Mouse (Mus musculus) forebrain, embryonic 15.5 days (tissue): ENCODE measurements around the gene Arl10. TPM values are rescaled to one million over a fixed set of nuclear protein-coding genes. Genes with fewer than 3 reads are reported as not detected.

ENCODE experiments used
- ATAC-seq: fragments of 200-750 bp; cut with Nextera tagmentation; replicated peaks from 2 replicates; pipeline ENCODE4 v1.8.0; 2017; ENCODE audit warnings: mild to moderate bottlenecking, moderate TSS enrichment, moderate library complexity
- H3K27ac ChIP-seq: fragments of 300-500 bp; sonication (generic); replicated peaks from 2 replicates; pipeline ENCODE4 v1.5.1; 2015; ENCODE audit warnings: mild to moderate bottlenecking, inconsistent platforms
- H3K27me3 ChIP-seq: fragments of 300-500 bp; sonication (generic); 2 replicates; pipeline ENCODE4 v1.6.1; 2015; ENCODE audit warnings: inconsistent platforms
- H3K36me3 ChIP-seq: fragments of 300-500 bp; sonication (generic); 2 replicates; pipeline ENCODE4 v1.6.1; 2015; ENCODE audit warnings: mild to moderate bottlenecking, inconsistent platforms
- H3K4me1 ChIP-seq: fragments of 300-500 bp; sonication (generic); 2 replicates; pipeline ENCODE4 v1.6.1; 2015; ENCODE audit warnings: inconsistent platforms
- H3K4me2 ChIP-seq: fragments of 300-500 bp; sonication (generic); replicated peaks from 2 replicates; pipeline ENCODE4 v1.6.1; 2015; ENCODE audit warnings: mild to moderate bottlenecking, inconsistent platforms
- H3K4me3 ChIP-seq: fragments of 300-500 bp; sonication (generic); 2 replicates; pipeline ENCODE4 v1.5.1; 2015; ENCODE audit warnings: mild to moderate bottlenecking, inconsistent platforms
- H3K9ac ChIP-seq: fragments of 300-500 bp; sonication (generic); replicated peaks from 2 replicates; pipeline ENCODE4 v1.6.1; 2015; ENCODE audit warnings: mild to moderate bottlenecking, inconsistent platforms
- H3K9me3 ChIP-seq: fragments of 300-500 bp; sonication (generic); 2 replicates; pipeline ENCODE4 v1.6.1; 2016; ENCODE audit warnings: inconsistent platforms
- WGBS: fragments of 180-500 bp; shearing (Covaris S2); methylation state at CpG from one replicate; pipeline ENCODE4 v1.1.7; 2015; ENCODE audit warnings: mixed read lengths; 5-methylcytosine and 5-hydroxymethylcytosine counted together
- polyA plus RNA-seq: library from polyadenylated mRNA; unstranded; fragments of >200 nt; fragmentation: Nextera tagmentation; extraction: Ambion mirVana; gene quantifications from 2 replicates; pipeline ENCODE4 v1.2.1, GENCODE M21; 2015

Gene Arl10
- polyA plus RNA-seq, 1 experiment from 2014 or later = 87.6 TPM

- no peaks in the 10 kb centered on the region; the same call in 1 of the 2 replicates for H3K27me3 ChIP-seq
- H3K27ac ChIP-seq = peak overlapping the region; percentile 59; the same call in 1 of the 2 replicates
- H3K4me2 ChIP-seq = peak overlapping the region; percentile 55
- peaks cover 15% of the 10 kb centered on the region for H3K4me1 ChIP-seq
- H3K4me3 ChIP-seq = peak overlapping the region; percentile 95
- peak overlapping the region; percentile 9; the same call in 1 of the 2 replicates for H3K9ac ChIP-seq
- ATAC-seq = peak; percentile 55
- H3K9me3 ChIP-seq = no peaks in the 10 kb centered on the region
- 39% methylated on average over 8 of the region's 8 CpGs for WGBS
- H3K36me3 ChIP-seq = peaks cover 13% of the 10 kb centered on the region
Observed at GRCm38 (mm10) chr13:54565594-54566345, 9.0 kb upstream of the Arl10 start.

- no peaks in the 10 kb centered on the region for H3K36me3 ChIP-seq
- H3K27me3 ChIP-seq = no peaks in the 10 kb centered on the region; the same call in 1 of the 2 replicates
- no peak overlapping the region for H3K4me2 ChIP-seq
- no peak overlapping the region for H3K27ac ChIP-seq
- no peak overlapping the region for H3K9ac ChIP-seq
- WGBS = 44% methylated on average over 5 of the region's 5 CpGs
- no peak for ATAC-seq
- no peak overlapping the region for H3K4me3 ChIP-seq
- no peaks in the 10 kb centered on the region for H3K9me3 ChIP-seq
- H3K4me1 ChIP-seq = peaks cover 13% of the 10 kb centered on the region
Observed at GRCm38 (mm10) chr13:54568380-54568779, 6.4 kb upstream of the Arl10 start.

- Histone ChIP-seq H3K4me2 (no peak overlapping the region), H3K4me1 (peaks cover 5% of the 10 kb centered on the region), H3K9me3 (no peaks in the 10 kb centered on the region), H3K9ac (no peak overlapping the region), H3K4me3 (no peak overlapping the region), H3K36me3 (no peaks in the 10 kb centered on the region), H3K27me3 (no peaks in the 10 kb centered on the region; the same call in 1 of the 2 replicates), H3K27ac (no peak overlapping the region)
- no peak for ATAC-seq
- 55% methylated on average over 1 of the region's 1 CpGs for WGBS
Observed at GRCm38 (mm10) chr13:54569282-54569681, 5.5 kb upstream of the Arl10 start.

GRCm38 (mm10) chr13:54570736-54571135 lies 4.1 kb upstream of the Arl10 start:
- H3K27me3 ChIP-seq = no peaks in the 10 kb centered on the region; the same call in 1 of the 2 replicates
- no peak overlapping the region for H3K27ac ChIP-seq
- no peak overlapping the region for H3K4me3 ChIP-seq
- H3K36me3 ChIP-seq = no peaks in the 10 kb centered on the region
- no peaks in the 10 kb centered on the region for H3K9me3 ChIP-seq
- peaks cover 8% of the 10 kb centered on the region for H3K4me1 ChIP-seq
- no peak for ATAC-seq
- H3K4me2 ChIP-seq = no peak overlapping the region
- WGBS = 75% methylated on average over 4 of the region's 4 CpGs
- H3K9ac ChIP-seq = no peak overlapping the region

- Histone ChIP-seq H3K27ac (no peak overlapping the region), H3K4me1 (peaks cover 17% of the 10 kb centered on the region), H3K9me3 (no peaks in the 10 kb centered on the region), H3K4me2 (no peak overlapping the region), H3K36me3 (no peaks in the 10 kb centered on the region), H3K27me3 (no peaks in the 10 kb centered on the region; the same call in 1 of the 2 replicates), H3K9ac (no peak overlapping the region), H3K4me3 (no peak overlapping the region)
- ATAC-seq = no peak
- WGBS = 12% methylated on average over 2 of the region's 2 CpGs
Observed at GRCm38 (mm10) chr13:54571637-54572036, 3.2 kb upstream of the Arl10 start.

GRCm38 (mm10) chr13:54572621-54573020 lies 2.2 kb upstream of the Arl10 start:
- Histone ChIP-seq H3K9me3 (no peaks in the 10 kb centered on the region), H3K4me1 (peaks cover 24% of the 10 kb centered on the region), H3K4me2 (no peak overlapping the region), H3K27ac (no peak overlapping the region), H3K9ac (no peak overlapping the region), H3K4me3 (no peak overlapping the region), H3K27me3 (no peaks in the 10 kb centered on the region; the same call in 1 of the 2 replicates), H3K36me3 (no peaks in the 10 kb centered on the region)
- ATAC-seq = no peak
- WGBS = 78% methylated on average over 4 of the region's 4 CpGs

- Histone ChIP-seq H3K36me3 (peaks cover 14% of the 10 kb centered on the region; the same call in 1 of the 2 replicates), H3K4me2 (peak overlapping the region; percentile 87), H3K4me1 (peaks cover 24% of the 10 kb centered on the region), H3K27ac (peak overlapping the region; percentile 71; the same call in 1 of the 2 replicates), H3K9ac (peak overlapping the region; percentile 82), H3K4me3 (peak overlapping the region; percentile 86), H3K27me3 (no peaks in the 10 kb centered on the region; the same call in 1 of the 2 replicates), H3K9me3 (no peaks in the 10 kb centered on the region)
- WGBS = 3% methylated on average over 19 of the region's 19 CpGs
- no peak for ATAC-seq
Observed at GRCm38 (mm10) chr13:54575489-54575888, 674 bp downstream of the Arl10 start.

GRCm38 (mm10) chr13:54577652-54578507 lies 3.1 kb downstream of the Arl10 start:
- H3K4me1 ChIP-seq = peaks cover 29% of the 10 kb centered on the region
- no peaks in the 10 kb centered on the region; the same call in 1 of the 2 replicates for H3K27me3 ChIP-seq
- no peak for ATAC-seq
- H3K4me2 ChIP-seq = no peak overlapping the region
- 85% methylated on average over 21 of the region's 21 CpGs for whole genome bisulfite sequencing
- H3K9me3 ChIP-seq = no peaks in the 10 kb centered on the region
- H3K4me3 ChIP-seq = no peak overlapping the region
- no peak overlapping the region for H3K27ac ChIP-seq
- no peak overlapping the region for H3K9ac ChIP-seq
- H3K36me3 ChIP-seq = peaks cover 33% of the 10 kb centered on the region

GRCm38 (mm10) chr13:54581385-54581784 lies 6.6 kb downstream of the Arl10 start:
- 83% methylated on average over 2 of the region's 2 CpGs for whole genome bisulfite sequencing

GRCm38 (mm10) chr13:54582126-54582525 lies 7.3 kb downstream of the Arl10 start:
- peaks cover 67% of the 10 kb centered on the region for H3K36me3 ChIP-seq

More at GRCm38 (mm10) chr13:54581385-54581784, 6.6 kb downstream of the Arl10 start:
- Histone ChIP-seq H3K4me1 (peaks cover 15% of the 10 kb centered on the region), H3K4me3 (no peak overlapping the region), H3K36me3 (peaks cover 67% of the 10 kb centered on the region), H3K27ac (no peak overlapping the region), H3K4me2 (no peak overlapping the region), H3K9me3 (no peaks in the 10 kb centered on the region), H3K27me3 (no peaks in the 10 kb centered on the region), H3K9ac (no peak overlapping the region)
- ATAC-seq = no peak

GRCm38 (mm10) chr13:54582860-54583259 lies 8.0 kb downstream of the Arl10 start:
- H3K9me3 ChIP-seq = no peaks in the 10 kb centered on the region
- H3K4me3 ChIP-seq = no peak overlapping the region
- H3K27me3 ChIP-seq = no peaks in the 10 kb centered on the region
- H3K9ac ChIP-seq = no peak overlapping the region
- no peak for ATAC-seq
- WGBS = 90% methylated on average over 5 of the region's 5 CpGs
- H3K36me3 ChIP-seq = peaks cover 67% of the 10 kb centered on the region
- H3K4me2 ChIP-seq = no peak overlapping the region
- H3K4me1 ChIP-seq = 0 out of 2 replicates have a peak, but pooled peaks cover 5% of the 10 kb centered on the region
- no peak overlapping the region for H3K27ac ChIP-seq

More at GRCm38 (mm10) chr13:54582126-54582525, 7.3 kb downstream of the Arl10 start:
- H3K27ac ChIP-seq = 0 out of 2 replicates have a peak overlapping the region, but pooled peaks have one; percentile 19
- peaks cover 8% of the 10 kb centered on the region for H3K4me1 ChIP-seq
- no peak overlapping the region for H3K4me2 ChIP-seq
- no peak for ATAC-seq
- no peak overlapping the region for H3K9ac ChIP-seq
- WGBS = 53% methylated on average over 10 of the region's 10 CpGs
- no peaks in the 10 kb centered on the region for H3K27me3 ChIP-seq
- H3K4me3 ChIP-seq = no peak overlapping the region
- H3K9me3 ChIP-seq = no peaks in the 10 kb centered on the region

- no peaks in the 10 kb centered on the region for H3K27me3 ChIP-seq
- no peak overlapping the region for H3K4me3 ChIP-seq
- 94% methylated on average over 11 of the region's 11 CpGs for WGBS
- H3K4me1 ChIP-seq = peaks cover 23% of the 10 kb centered on the region
- H3K36me3 ChIP-seq = peaks cover 51% of the 10 kb centered on the region
- no peak overlapping the region for H3K9ac ChIP-seq
- ATAC-seq = no peak
- H3K27ac ChIP-seq = no peak overlapping the region
- H3K4me2 ChIP-seq = no peak overlapping the region
- H3K9me3 ChIP-seq = no peaks in the 10 kb centered on the region
Observed at GRCm38 (mm10) chr13:54585831-54586230, 11.0 kb downstream of the Arl10 start.
